Comparison of ENCODE assay signal across 8 mouse cellular contexts in genomic region chr15:78406293-78406934, GRCm38 (mm10). TPM values are rescaled to one million over a fixed set of nuclear protein-coding genes. Genes with fewer than 3 reads are reported as not detected.
DNase-seq lines count a peak whose midpoint lies in the region; ATAC-seq and TF ChIP-seq lines count a peak whose summit lies in the region.

Gene Mpst, plus strand, starts transcription at chr15:78406416.

- TF ChIP-seq CTCF in cortical plate, adult 2 months (IDR thresholded peaks at IDR 0.05; ENCODE audit: extremely low read depth, insufficient read depth, low read length), result no peak

- peak within 1 kb of the TSS; percentile 68 for H3K4me3 ChIP-seq in cortical plate, adult 2 months (ENCODE audit: insufficient read depth, low read length)

- TF ChIP-seq POLR2A in cortical plate, adult 2 months (IDR thresholded peaks at IDR 0.05; ENCODE audit: extremely low read depth, insufficient read depth, low read length), result peak; percentile 86

- DNase-seq in ZHBTc4 (ENCODE audit: low read depth, low spot score), result peak; percentile 93
- peak; percentile 84 for DNase-seq in gastrocnemius, postnatal 10 days
- peak; percentile 95 for DNase-seq in induced T-regulatory cell, adult 2 months (ENCODE audit: low read depth)
- peak; percentile 64 to 91 for DNase-seq in left cerebral cortex, adult 9 months (ENCODE audit: low spot score in 2 of 2)
- DNase-seq in right cerebral cortex, postnatal 14 days, result peak; percentile 81
- DNase-seq in urinary bladder, postnatal 36 days (ENCODE audit: low spot score in 2 of 2), result peak; percentile 90

- ATAC-seq in megakaryocyte progenitor cell, adult 5-6 weeks (replicated peaks; ENCODE audit: poor library complexity), result peak; percentile 88

- H3K27ac ChIP-seq in cortical plate, adult 2 months (ENCODE audit: insufficient read depth, low read length), result peak within 1 kb of the TSS; percentile 92

- peaks cover 6% of the 10 kb centered on the region for H3K4me1 ChIP-seq in cortical plate, adult 2 months (ENCODE audit: control insufficient read depth, insufficient read depth, low read length)

RNA-seq across cellular contexts. Expression of gene Mpst, which starts in this region (rescaled TPM):
- 66.7 and 72.9 TPM in 2 replicates for polyA plus RNA-seq in cortical plate, adult 2 months (2012; rRNA removed)
- total RNA-seq in gastrocnemius, postnatal 10 days (2021), result 10 to 100 TPM; 34.6 to 40.5 TPM
- total RNA-seq in megakaryocyte progenitor cell, adult 5-6 weeks (2015), result 3.4 and 5.9 TPM in 2 replicates
- total RNA-seq in megakaryocyte progenitor cell, adult 5-6 weeks (2017), result 22.7 and 37.3 TPM in 2 replicates

Comparison
In these comparisons a context has a peak if more than half of its experiments do, and no peak if none do; other contexts are left out.
1. Peak in every context shown above with its lines: DNase-seq, ATAC-seq, H3K4me3 ChIP-seq and H3K27ac ChIP-seq.